Mouse (Mus musculus): Measurements from ENCODE around the gene Vmn1r223.
A peak's percentile ranks its signal among the peaks of the same experiment; 100 is the strongest.
"Not testable (repeated sequence)": the region's sequence is repeated elsewhere in the genome, so short reads cannot be mapped to it uniquely, and the experiment has no call there.

The Vmn1r223 gene

GRCm38 (mm10) chr13:23246834-23247233, at the start of gene Vmn1r223:
Vmn1r223 (plus strand) TSS chr13:23247134.
- not testable (repeated sequence) for DNase-seq (ENCODE audit: low read depth, low spot score)

DNA sequence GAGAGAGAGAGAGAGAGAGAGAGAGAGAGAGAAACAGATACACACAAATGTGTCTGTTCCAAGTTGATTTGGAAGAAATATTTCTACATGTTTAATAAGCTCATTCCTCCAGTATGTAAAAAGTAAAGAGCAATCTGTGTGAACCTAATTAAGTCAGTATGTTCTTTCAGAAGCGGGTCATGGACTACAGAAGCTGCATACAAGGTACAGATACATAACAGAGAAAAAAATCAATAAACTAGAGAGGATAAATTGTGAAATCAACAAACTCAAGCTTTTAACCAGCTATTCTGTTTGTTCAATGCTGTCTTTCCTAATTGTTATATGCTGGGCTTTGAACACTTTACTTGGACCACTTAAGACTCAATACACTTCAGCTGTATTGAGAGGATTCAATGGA, 43.0 kb upstream of the Vmn1r223 start:
- DNase-seq (ENCODE audit: low read depth, low spot score), result not testable (repeated sequence)

DNA sequence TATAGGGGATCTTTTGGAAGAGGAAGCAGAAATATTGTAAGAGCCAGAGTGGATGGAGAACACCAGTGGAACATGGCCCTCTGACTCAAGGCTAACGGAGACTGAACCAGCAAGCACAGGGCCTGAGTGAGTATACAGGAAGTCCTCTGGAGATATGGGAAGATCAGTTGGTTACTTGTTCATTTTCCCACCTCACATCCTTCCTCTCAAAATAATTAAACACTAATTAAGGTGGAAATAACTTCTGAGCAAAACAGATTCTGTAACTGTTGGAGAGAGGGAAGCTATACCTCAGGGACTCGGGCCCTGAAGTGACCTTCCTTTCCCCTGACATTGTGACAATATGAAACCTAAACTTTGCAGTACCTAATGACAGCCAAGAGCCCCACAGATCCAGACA, 33.1 kb upstream of the Vmn1r223 start, which contains the start of gene Vmn1r221:
Vmn1r221 (plus strand) TSS at position 301 of the 400 bp plus-strand sequence.
- DNase-seq (ENCODE audit: low read depth, low spot score), result not testable (repeated sequence)

GRCm38 (mm10) chr13:23235847-23236246, 11.1 kb upstream of the Vmn1r223 start, which contains the start of gene Vmn1r222:
Vmn1r222 (minus strand) TSS chr13:23235947.
- not testable (repeated sequence) for DNase-seq (ENCODE audit: low read depth, low spot score)

DNA sequence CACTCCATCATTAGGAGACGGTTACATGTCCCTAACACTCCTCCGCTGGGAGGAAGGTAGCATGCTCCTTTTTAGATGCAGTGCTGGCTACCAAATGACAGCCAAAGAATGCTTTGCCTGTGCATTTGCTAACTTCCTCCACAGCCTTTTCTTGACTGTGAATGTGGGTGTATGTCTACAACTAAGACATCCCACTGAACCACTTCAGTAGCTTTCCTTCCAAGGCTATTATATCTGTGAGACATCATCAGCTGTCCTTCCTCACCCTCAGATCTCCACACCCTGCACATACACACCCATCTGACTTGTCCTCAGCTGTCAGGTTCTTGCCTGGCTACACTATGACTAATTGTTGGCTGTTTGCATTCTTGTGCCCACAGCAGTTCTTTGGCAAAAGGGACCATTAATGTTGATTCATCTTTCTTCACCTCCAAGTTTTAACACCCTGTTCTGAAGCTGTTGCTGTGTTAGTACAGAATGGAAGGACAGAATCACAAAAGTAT, 11.7 kb downstream of the Vmn1r223 start:
- DNase-seq (ENCODE audit: low read depth, low spot score), result no peak

GRCm38 (mm10) chr13:23268606-23269005, 21.7 kb downstream of the Vmn1r223 start:
- not testable (repeated sequence) for DNase-seq (ENCODE audit: low read depth, low spot score)

DNA sequence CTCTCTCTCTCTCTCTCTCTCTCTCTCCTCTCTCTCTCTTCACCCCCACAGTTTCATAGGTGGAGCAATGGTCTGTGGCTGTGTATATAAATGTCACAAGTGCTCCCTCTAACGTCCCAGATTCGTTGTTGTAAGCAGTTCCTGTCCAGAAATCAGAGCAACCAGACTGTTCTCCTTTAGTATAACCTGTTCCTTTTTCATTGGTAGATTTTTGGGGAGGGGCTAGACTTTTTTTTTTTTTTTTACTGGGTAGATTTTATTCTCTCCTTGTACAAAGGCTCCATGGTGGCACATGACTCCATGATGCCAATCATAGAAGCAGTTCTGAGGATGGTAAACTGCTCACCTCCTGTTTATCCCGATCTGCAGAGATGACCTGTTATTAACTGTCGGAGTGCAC, 22.2 kb downstream of the Vmn1r223 start:
- DNase-seq (ENCODE audit: low read depth, low spot score), result not testable (repeated sequence)

- DNase-seq (ENCODE audit: low read depth, low spot score), result no peak
These were observed 22.7 kb downstream of the Vmn1r223 start for GRCm38 (mm10) chr13:23269681-23270080.

- DNase-seq (ENCODE audit: low read depth, low spot score), result no peak
These were observed 23.6 kb downstream of the Vmn1r223 start for GRCm38 (mm10) chr13:23270321-23271101.

DNA sequence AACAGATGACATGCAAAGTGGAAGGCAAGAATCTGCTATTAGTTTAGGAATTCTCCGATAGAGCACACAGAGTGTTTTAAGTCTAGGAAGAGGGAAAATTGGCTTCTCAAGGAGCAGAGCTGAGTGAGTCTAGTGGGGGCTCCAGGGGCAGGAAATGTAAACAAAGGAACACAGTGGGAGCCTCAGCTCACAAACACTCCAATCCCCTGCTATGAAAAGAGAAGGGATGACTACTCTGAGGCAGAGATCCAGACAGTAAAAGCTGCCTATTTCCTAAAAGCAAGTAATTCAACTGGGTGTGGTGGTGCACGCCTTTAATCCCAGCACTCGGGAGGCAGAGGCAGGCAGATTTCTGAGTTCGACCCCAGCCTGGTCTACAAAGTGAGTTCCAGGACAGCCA, 32.6 kb downstream of the Vmn1r223 start:
- DNase-seq (ENCODE audit: low read depth, low spot score), result no peak

DNA sequence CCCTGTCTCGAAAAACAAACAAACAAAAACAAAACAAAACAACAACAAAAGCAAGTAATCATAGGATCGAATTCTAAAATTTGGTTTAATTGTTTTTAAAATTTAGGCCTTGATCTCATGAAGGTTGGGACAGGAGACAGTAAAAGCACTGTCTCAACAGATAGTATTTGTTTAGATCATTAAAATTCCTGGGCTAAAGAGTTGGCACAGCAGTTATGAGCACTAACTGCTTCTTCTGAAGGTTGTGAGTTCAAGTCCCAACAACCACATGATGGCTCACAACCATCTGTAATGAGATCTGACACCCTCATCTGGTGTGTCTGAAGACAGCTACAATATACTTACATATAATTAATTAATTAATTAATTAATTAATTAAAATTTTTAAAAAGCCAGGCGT, 33.1 kb downstream of the Vmn1r223 start:
- DNase-seq (ENCODE audit: low read depth, low spot score), result no peak

GRCm38 (mm10) chr13:23285191-23285920, 38.4 kb downstream of the Vmn1r223 start:
- DNase-seq (ENCODE audit: low read depth, low spot score), result no peak

DNA sequence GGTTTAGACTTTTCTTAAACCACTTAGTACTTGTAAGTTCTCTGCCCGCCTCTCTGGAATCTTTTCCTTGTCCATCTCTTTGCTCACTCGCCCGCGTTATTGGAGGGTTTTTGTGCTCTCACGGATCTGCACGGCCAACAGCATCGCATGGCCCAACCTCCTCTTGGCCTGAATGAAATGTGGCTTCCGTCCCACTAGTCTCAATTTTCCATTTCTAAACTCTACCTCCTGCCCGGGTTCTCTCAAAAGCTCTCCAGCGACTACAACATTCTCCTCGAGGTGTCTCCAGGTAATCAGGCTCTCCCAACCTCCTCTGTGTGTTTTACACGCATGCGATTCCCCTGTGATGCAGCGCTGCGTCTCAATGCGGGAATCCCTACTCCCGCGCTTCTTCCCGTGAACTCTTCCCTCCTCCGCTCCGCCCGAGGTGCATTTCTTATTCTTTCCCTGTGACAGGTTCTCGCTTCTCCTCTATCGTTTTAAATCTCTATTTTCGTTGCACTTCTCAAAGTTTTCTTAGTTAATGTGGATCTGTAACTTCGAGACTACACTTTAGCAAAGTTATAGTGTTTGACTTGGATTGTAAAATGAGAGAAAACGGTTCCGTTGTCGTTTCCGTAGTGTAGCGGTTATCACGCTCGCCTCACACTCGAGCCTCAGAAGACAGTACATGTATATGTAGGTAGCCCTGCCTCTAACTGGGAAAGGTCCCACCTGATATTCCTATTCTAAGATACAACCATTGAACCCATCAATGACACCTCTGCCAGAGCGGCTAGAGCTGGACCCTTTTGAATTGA, 39.2 kb downstream of the Vmn1r223 start:
- DNase-seq (ENCODE audit: low read depth, low spot score), result peak; percentile 11

GRCm38 (mm10) chr13:23286721-23287362, 39.9 kb downstream of the Vmn1r223 start:
- no peak for DNase-seq (ENCODE audit: low read depth, low spot score)

DNA sequence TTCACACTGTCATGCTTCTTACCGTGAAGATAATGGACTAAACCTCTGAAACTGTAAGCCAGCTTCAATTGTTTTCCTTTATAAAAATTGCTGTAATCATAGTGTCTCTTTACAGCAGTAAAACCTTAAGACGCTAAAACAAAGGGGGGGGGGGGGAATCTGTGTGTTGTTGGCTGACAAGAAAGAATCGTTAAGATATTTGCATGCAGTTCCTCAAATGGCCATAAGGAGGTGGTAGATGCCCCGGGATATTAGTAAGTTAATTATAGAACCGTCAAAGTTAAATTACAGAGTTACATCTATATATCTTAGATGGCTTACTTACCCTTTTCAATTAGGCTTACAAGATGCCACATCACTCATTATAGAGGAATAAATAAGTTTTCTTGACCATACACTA, 50.8 kb downstream of the Vmn1r223 start:
- peak; percentile 47 for DNase-seq (ENCODE audit: low read depth, low spot score)

GRCm38 (mm10) chr13:23298445-23299232, 51.7 kb downstream of the Vmn1r223 start:
- DNase-seq (ENCODE audit: low read depth, low spot score), result no peak

DNA sequence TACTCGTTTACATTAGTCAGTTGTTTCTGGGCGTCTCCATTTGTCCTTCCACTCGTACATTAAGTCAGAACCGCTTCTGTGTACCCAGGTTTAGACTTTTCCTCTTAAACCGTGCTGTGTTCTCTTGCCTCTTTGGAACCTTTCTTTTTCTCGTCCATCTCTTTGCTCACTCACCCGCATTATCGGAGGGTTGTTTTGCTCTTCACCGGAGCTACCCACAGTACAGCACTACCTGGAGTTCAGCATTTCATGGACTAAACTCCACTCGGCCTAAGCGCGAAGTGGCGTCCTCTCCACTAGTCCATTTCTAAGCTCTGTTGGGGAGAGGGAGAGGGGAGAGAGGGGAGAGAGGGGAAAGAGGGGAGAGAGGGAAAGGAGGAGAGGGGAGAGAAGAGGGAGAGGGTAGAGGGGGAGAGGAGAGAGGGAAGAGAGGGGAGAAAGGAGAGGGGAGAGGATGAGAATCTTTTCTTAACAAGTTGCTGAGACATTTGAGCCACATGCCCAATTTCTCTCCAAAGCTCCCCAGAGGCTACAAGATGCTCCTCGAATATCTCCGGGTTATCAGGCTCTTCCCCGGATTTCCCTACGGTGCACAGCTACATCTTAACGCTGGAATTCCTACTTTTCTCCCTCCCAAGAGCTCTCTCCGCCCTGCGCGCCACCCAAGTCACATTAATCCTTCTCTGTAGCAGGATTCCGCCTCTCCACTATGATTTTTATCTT, 52.5 kb downstream of the Vmn1r223 start:
- no peak for DNase-seq (ENCODE audit: low read depth, low spot score)

GRCm38 (mm10) chr13:23299999-23300341, 53.0 kb downstream of the Vmn1r223 start:
- no peak for DNase-seq (ENCODE audit: low read depth, low spot score)
